Mouse (Mus musculus): ENCODE measurements at regions not wholly inside any gene's neighbourhood (a gene's known extent, or its start where the extent isn't known, plus 50 kb on each side); places are given as distances from the start of the nearest gene placed in this dataset.

- H3K36me3 ChIP-seq: no peaks in the 10 kb centered on the region
- H3K4me1 ChIP-seq (replicated peaks): peaks cover 11% of the 10 kb centered on the region
- H3K27ac ChIP-seq: no peak overlapping the region
- H3K4me3 ChIP-seq (replicated peaks): no peak overlapping the region
- no peak overlapping the region for H3K9ac ChIP-seq (replicated peaks)
- H3K27me3 ChIP-seq: no peaks in the 10 kb centered on the region
- no peak overlapping the region for H3K4me2 ChIP-seq (replicated peaks)
- no peak for ATAC-seq
- no peaks in the 10 kb centered on the region for H3K9me3 ChIP-seq
- 80% methylated on average over 9 of the region's 9 CpGs for WGBS
Observed at GRCm38 (mm10) chr10:66951935-66952334, 144.0 kb upstream of the Jmjd1c start.

GRCm38 (mm10) chr10:66953248-66953975 is 142.5 kb upstream of the Jmjd1c start:
- no peak overlapping the region for H3K4me2 ChIP-seq (replicated peaks)
- H3K4me3 ChIP-seq (replicated peaks): no peak overlapping the region
- no peaks in the 10 kb centered on the region for H3K27me3 ChIP-seq
- H3K9ac ChIP-seq (replicated peaks): no peak overlapping the region
- no peak for ATAC-seq
- 75% methylated on average over 10 of the region's 10 CpGs for WGBS
- no peaks in the 10 kb centered on the region for H3K36me3 ChIP-seq
- H3K4me1 ChIP-seq (replicated peaks): peaks cover 11% of the 10 kb centered on the region
- no peak overlapping the region for H3K27ac ChIP-seq
- no peaks in the 10 kb centered on the region for H3K9me3 ChIP-seq

- no peaks in the 10 kb centered on the region for H3K9me3 ChIP-seq
- no peaks in the 10 kb centered on the region for H3K36me3 ChIP-seq
- no peak for ATAC-seq
- no peak overlapping the region for H3K9ac ChIP-seq (replicated peaks)
- H3K4me2 ChIP-seq (replicated peaks): no peak overlapping the region
- WGBS: 76% methylated on average over 4 of the region's 4 CpGs
- no peaks in the 10 kb centered on the region for H3K27me3 ChIP-seq
- H3K4me1 ChIP-seq (replicated peaks): peaks cover 11% of the 10 kb centered on the region
- H3K4me3 ChIP-seq (replicated peaks): no peak overlapping the region
- H3K27ac ChIP-seq: no peak overlapping the region
Observed at GRCm38 (mm10) chr10:66953976-66954505, 141.9 kb upstream of the Jmjd1c start.

- Histone ChIP-seq H3K9me3 (no peaks in the 10 kb centered on the region), H3K36me3 (no peaks in the 10 kb centered on the region), H3K27me3 (no peaks in the 10 kb centered on the region), H3K4me1 (replicated peaks) (peaks cover 11% of the 10 kb centered on the region), H3K4me3 (replicated peaks) (no peak overlapping the region), H3K4me2 (replicated peaks) (no peak overlapping the region), H3K9ac (replicated peaks) (no peak overlapping the region), H3K27ac (no peak overlapping the region)
- ATAC-seq: no peak
- 74% methylated on average over 5 of the region's 5 CpGs for WGBS
Observed at GRCm38 (mm10) chr10:66955430-66955829, 140.5 kb upstream of the Jmjd1c start.

GRCm38 (mm10) chr10:66956619-66957018 is 139.3 kb upstream of the Jmjd1c start:
- no peak for ATAC-seq

GRCm38 (mm10) chr10:66957373-66957772 is 138.6 kb upstream of the Jmjd1c start:
- Histone ChIP-seq H3K9ac (replicated peaks) (no peak overlapping the region), H3K36me3 (no peaks in the 10 kb centered on the region), H3K4me2 (replicated peaks) (no peak overlapping the region), H3K27ac (no peak overlapping the region), H3K27me3 (no peaks in the 10 kb centered on the region), H3K4me1 (replicated peaks) (peaks cover 11% of the 10 kb centered on the region), H3K9me3 (no peaks in the 10 kb centered on the region), H3K4me3 (replicated peaks) (no peak overlapping the region)
- no peak for ATAC-seq
- WGBS: 89% methylated on average over 4 of the region's 4 CpGs

More at GRCm38 (mm10) chr10:66956619-66957018, 139.3 kb upstream of the Jmjd1c start:
- H3K4me2 ChIP-seq (replicated peaks): no peak overlapping the region
- no peak overlapping the region for H3K27ac ChIP-seq
- no peak overlapping the region for H3K9ac ChIP-seq (replicated peaks)
- H3K27me3 ChIP-seq: no peaks in the 10 kb centered on the region
- no peaks in the 10 kb centered on the region for H3K9me3 ChIP-seq
- 85% methylated on average over 4 of the region's 4 CpGs for WGBS
- H3K4me3 ChIP-seq (replicated peaks): no peak overlapping the region
- peaks cover 11% of the 10 kb centered on the region for H3K4me1 ChIP-seq (replicated peaks)
- no peaks in the 10 kb centered on the region for H3K36me3 ChIP-seq

All from midbrain, embryonic 13.5 days (tissue).